Mouse (Mus musculus) layer of hippocampus, adult 11-12 months (tissue): Measurements from ENCODE around the gene Chd2.
"Not testable (repeated sequence)": the region's sequence is repeated elsewhere in the genome, so short reads cannot be mapped to it uniquely, and the experiment has no call there.

Source experiments
- DNase-seq: peaks from one replicate; pipeline ENCODE4 v3.0.0; 2022; ENCODE audit warnings: low spot score

Gene Chd2

DNA sequence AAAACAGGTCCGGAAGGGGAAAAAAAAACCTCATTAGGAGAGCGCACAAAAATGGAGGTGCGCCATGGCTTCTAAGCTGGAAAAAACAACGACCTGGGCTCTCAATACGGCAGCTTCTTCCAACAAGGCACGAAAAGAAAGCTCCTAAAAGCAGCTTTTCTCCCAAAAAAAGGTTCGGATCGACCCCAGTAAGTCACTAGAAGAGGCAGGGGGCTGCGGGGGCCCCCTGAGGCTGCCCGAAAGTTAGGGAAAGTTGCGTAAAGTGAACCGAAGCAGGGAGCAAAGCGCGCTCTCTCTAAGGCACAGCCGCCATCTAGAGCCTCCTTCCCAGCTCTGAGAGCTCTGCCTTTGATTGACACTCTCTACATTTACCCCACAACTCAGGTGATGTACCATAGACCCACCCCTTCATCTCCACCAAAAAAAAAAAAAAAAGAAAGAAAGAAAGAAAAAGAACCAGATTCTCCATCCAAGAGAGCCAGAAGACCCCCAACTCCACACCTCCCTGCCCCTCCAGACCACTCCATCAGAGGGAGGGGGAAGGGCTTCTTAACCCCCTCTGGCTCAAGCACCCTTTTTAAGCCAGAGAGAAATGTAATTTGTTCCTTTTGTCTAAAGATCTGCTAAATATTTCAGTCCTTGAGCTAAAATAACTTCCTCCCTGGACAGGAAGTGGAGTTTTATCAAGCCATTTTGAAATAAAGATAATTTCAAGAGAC lies at the start of gene Chd2:
Chd2 (minus strand) TSS at position 419 of the 719 bp plus-strand sequence.
- DNase-seq, result peak; percentile 61

DNA sequence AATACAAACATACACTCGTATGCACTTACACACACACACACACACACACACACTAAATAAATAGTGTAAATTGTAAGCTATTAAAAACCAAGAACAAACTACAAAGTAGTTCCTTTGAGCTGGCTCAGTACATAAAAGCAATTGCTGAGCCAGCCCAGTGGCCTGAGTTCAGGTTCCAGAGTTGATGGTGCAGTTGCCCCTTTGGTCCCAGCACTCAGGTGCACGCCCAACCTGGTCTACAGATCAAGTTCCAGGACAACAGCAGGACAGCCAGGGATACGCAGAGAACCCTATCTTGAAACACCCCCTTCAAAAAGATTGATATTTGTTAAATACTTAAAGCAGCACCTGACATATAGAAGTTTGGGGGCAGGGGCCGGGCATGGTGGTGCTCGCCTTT lies 49.1 kb upstream of the Chd2 start:
- DNase-seq, result no peak

DNA sequence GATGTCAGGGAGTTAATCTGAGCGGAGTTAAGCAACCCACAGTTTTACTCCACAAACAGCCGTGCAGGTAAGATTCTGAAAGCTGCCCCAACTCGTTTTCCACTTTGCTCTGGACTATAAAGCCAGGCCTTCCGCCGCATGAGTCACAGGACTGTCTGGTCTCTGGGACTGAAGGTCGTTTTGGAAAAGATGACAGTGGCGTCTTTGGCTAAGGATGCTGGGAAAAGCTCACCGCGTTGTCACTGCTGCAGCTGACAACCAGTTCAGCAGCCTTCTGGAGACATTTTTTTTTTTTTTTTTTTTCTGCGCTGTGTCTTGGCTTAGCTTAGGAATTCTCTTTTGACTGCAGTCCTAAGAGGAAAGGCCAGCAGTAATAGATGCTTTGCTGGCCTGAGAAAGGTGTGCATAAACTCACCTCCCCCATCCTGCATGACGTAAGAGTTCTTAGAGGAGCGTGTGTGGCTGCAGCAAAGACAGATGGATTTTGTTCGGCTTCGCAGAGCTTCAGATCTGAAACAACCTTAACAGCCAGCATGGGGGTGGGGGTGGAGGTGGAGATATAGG lies 47.7 kb upstream of the Chd2 start:
- DNase-seq, result peak; percentile 37

DNA sequence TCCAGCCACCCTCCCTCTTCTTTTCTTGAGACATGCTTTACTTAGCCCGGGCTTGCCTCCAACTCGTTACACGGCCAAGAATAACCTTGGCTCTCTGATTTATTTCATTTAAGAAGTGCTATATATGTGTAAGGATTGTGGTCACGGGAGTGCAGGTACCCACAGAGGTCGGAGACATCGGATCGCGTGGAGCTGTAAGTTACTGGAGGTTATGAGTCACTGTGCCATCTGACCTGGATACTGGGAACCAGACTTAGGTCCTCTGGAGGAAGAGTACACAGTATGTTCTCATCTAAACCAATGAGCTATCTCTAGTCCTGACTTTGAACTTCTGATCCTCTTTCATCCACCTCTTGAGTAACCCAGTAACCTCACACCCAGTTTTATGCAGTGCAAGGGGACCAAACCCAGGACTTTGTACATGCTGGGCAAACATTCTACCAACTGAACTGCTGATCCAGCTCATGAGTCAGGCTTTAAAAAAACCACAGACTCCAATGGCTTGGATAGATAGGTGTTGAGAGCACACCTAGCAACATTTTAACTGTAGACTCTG lies 46.8 kb upstream of the Chd2 start:
- no peak for DNase-seq

DNA sequence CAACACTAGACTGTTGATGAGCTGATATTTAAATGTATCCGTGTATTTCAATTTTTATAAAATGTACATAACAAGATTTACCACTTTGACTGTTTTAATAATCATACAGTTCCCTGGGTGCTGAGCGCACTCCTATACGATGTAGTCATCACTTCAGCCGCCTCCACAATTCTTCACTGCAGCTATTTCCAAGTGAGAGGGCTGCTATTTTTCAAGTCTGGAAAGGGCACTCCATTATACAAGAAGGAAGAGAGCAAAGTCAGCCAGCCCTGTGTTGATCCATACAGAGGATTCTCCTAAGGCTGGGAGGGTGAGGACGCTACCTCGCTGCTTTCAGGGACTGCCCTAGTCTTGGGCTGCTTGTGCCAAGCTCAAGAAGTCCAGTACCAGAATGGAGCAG lies 45.1 kb upstream of the Chd2 start:
- DNase-seq, result no peak

DNA sequence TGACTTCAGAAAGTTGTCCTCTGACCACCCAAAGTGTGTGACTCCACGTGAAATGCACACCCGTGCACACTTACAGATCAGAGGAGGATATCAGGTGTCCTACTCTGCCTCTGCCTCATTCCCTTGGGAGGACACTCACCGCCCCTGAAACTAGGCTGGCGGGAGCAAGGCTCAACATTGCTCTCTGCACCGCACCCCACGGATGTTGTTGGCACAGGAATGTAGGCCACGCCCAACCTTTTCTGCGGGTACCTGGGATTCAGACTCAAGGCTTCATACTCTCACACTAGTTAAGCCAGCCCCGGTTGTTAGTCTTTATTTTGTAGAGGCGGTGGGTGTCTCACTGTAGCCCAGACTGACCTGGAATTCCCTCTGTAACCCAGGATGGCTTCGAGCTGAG lies 44.6 kb upstream of the Chd2 start:
- no peak for DNase-seq

DNA sequence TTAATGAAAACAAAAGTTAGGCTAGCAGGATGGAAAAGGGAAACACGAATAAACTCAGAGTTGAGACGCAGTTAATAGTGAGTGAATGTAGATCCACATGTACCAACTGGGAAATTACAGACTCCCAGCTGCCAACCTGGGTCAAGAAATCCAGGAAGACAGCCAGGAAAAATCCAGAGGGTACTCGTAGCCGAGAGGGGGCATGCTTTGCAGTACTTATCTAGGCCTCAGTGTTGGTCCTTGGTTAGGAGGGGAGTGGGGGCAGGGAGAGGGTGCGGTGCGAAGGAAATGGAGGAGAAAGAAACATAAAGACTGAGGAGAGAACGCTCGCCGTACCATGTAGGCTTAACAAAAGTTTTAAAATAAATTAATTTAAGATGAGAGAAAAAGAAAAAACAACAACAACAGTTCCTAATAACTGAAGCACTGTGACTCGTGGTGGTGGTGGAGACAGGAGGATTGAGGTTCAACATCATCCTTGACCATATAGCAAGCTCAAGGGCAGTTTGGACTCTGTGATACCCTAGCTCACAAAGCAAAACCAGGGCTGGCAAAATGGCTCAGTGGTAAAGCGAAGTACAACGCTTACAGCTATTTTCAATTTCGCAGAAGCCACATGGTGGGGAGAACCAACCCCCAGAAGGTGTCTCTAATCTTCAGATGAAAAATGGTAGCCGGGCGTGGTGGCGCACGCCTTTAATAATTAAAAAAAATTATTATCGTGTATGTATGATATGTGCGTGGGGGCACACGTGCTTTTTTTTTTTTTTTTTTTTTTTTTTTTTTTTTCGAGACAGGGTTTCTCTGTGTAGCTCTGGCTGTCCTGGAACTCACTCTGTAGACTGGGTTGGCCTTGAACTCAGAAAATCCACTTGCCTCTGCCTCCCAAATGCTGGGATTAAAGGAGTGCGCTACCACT lies 43.7 kb upstream of the Chd2 start:
- no peak for DNase-seq

DNA sequence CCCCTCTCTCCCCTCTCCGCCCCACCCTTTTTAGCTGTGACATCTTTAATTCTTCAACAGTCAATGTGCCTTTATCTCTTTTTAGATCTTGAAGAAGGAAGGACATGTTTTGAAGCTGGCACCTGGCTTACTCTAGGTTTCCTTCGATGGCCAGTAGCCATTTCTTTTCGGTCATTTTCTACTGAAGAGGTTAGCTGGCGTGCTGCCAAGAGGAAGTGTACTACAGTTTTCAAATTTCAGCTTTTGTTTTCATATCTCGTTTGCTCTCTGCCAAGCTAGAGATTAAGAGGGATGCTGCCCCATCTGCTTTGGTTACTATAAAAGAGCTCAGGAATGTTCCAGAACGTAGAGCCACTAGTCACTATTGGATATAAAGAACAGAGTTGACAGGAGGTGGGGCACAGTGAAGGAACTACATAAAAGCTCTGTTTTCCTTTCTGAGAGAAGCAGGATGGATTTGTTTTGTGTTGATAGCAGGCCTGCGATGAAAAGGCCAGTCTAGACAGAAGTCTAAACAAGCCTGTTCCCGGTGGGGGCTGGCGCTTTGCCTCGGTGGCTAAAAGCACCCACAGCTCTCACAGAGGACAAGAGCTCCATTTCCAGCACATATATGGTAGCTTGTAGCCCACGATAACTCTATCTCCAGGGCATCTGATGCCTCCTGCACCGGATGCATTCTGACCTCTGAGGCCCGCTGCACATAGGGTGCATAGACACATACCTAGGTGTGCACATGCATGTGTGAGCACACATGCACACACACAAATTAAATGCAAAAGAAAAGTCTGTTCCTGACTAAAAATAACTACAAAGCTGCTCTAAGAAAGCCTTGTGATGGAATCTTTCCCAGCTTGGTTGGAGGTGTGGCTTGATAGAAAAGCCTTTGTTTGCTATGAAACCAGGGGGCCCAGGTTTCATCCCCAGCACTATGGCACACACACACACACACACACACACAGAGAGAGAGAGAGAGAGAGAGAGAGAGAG lies 42.7 kb upstream of the Chd2 start:
- peak; percentile 44 for DNase-seq

DNA sequence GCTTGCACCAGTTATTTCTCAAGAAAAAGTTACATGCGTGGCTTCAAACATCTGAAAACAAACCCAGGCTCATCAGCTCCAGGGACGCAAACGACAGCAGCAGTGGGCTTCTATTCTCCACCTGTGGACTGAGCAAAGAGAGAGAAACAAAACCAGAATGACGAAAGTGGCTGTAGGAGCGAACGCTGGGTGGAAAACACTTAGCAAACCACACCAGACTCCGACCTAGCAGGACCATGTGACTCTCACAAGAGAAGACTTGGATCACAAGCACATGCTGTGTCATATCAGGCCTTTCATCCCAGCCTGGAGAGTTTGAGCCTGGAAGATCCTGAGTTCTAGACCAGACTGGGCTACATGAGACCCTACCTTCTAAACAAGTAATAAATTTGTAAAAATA lies 41.8 kb upstream of the Chd2 start:
- DNase-seq, result no peak

DNA sequence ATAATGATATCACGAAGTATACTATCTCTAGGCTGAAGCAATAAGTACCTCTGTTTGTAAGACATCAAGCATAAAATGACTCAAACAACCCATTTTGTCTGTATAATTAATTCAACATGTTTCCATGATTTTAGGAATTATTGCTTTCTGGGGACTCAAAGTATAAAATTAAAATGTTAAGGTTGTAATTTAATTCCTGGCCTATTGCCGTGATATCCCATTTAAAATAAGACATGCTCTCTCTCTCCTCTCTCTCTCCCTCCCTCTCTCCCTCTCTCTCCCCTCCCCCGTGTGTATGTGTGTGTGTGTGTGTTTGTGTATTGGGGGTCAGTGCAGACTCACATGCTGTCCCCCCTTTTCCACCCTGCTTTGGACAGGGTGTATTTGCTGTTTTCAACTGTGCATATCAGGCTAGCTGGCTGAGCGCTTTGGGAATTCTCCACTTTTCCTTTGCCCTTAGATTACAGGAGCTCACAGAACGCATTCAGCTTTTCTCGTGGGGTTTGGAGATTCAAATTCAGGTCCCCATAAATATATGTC lies 40.3 kb upstream of the Chd2 start:
- DNase-seq, result no peak

DNA sequence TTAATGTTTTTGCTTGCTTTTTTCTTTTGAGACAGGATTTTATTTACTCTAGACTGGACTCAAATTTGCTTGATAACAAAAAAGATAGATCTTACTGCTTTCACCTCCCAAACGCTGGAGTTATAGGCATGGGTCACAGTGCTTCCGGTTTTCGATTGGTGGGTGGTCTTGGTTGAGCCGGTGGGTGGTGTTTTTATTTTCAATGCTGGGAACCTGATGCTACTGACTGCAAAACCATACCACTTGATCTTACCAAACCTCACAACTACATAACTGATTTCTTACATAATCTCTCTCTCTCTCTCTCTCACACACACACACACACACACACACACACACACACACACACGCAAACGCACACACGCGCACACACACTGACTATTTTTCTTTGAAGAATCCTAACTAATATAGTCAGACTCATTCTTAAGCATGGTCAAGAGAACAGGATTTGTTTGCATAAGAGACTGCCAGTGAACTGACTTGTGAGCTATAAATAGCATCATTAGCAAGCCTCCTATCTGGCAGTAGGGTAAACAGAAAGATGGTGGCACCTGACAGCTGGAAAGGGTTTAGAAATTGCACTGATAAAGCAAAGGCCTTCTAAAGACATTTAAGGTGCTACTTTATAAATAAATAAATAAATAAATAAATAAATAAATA lies 37.6 kb upstream of the Chd2 start:
- DNase-seq, result no peak

DNA sequence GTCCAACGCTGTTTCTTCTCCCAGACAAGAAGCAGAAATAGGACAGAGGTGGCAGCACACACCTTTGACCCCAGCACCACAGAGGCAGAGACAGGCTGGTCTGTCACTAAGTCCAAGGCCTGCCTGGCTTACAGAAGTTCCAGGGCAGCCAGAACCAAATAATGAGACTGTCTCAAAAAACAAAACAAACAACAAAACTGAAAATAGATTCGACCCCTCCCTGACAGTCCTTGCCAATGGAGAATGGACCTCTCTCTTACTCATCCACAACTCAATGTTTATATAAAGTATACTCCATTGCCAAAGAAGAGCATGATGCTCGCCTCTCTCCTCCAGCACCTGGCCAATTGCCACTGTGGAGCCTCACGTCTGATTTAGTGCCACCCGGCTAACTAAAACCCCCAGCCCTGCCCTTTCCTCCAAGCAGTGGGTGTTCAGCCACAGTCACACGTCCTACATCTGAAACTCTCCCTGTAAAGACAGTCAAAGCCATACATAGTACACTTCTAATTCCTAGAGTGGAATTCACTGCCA lies 36.3 kb upstream of the Chd2 start:
- no peak for DNase-seq

DNA sequence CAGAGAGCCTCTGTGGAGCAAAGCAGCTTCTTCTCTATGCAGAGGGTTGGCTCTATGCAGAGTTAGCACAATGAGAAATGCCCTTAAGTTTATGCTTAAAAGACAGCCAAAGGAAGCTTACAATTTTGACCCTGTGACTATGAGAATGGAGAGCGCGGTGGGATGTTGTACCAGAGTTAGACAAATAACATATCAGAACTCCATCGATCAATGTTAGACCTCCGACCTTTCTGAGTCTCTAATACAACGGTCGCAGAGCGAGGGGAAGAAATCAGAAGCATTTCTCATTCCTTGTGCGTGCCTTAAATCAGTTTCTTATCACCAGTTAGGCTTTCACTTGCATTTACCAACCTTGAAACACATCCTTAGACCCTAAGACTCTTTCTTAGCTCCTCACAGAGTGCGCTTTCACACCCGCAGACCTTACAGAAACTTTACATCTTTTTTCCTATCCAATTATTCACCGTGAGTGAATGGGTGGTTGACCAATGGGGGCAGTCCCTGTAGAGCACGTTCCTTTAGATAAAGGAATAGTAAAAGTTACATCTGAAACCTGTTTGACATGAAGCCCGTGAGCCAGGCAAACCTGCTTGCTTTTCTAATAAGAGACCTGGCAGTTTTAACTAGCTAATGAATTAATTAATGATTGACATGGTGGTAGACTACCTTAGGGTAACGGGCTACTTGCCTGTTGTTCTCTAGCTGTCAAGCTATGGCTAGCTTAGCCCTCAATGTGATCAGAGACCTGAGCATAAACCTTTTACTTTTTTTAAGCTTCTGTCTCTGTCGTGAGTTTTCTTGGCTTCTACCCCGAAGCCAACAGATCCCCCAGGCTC lies 34.7 kb upstream of the Chd2 start:
- DNase-seq, result no peak

DNA sequence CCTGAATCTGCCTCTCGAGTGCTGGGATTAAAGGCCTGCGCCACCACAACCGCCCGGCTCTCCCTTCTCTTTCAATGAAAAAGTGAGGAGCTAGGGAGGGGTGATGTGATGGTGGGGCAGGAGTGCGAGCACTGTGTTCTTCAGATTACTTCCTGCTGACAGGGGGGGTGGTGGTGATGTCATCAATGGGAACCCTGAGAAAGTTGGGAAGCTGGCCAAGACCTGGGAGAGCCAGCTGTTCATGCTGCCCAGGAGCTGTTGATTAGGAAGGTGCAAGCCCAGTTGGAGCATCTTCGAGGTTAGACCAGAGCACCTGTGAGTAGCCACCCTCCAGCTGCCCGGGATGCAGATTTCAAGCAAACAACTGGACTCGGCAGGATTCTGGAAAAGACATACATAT lies 33.6 kb upstream of the Chd2 start:
- DNase-seq, result no peak

DNA sequence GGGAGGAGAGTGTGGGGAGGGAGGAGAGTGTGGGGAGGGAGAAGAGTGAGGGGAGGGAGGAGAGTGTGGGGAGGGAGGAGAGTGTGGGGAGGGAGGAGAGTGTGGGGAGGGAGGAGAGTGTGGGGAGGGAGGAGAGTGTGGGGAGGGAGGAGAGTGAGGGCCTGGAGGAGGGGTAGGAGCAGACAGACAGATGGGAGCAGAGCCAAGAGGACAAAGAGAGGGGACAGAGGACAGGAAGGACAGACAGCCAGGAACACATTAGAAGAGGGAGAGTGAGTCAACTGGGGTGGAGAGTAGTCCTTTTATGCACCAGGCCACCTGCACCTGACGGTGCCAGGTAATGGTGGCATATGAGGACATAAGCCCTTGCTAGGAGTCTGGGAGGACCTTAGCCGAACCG lies 33.0 kb upstream of the Chd2 start:
- DNase-seq, result not testable (repeated sequence)

DNA sequence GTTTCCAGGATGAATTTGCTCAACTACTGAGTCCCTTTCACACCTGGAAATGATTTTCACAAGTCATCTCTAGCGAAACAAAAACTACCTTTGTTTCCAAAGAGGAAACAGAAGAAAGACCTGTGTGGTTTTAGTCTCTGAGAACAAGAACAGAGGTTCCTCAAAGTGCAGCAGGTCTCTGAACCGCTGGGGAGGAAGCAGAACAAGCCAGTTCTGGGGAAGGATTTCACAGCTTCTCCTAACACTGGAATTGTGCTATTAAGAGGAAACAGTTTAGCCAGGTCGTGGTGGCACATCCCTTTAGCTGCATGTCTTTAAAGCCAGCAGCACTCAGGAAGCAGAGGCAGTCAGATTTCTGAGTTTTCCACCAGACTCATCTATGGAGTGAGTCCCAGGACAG lies 30.9 kb upstream of the Chd2 start:
- DNase-seq, result no peak

DNA sequence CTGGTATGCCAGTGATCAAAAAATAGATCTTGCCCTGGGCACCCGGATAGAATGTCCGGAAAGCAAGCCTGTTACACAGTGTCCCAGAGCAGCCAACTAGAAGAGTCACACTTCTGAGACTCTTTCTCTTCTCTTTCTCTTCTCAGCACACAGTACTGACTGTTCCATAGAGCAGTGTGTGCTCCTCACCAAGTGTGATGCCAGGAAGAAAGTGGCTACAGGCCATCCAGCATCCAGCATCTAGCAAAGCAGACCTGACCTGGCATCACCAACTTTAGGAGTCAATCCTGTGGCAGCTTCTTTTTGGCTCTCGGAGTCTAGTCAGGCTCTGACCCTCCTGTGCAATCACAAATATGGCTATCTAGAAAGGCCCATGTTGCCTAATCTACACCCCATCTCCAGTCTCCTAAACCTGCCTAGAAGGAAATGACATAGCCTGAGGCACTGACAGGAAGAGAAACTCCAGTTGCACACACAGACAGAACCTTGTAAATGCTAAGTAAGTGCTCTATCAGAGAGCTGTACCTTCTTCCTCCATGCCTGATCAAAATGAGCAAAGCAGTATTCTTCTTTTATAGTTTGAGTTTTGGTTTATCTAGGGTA lies 27.3 kb upstream of the Chd2 start:
- no peak for DNase-seq

DNA sequence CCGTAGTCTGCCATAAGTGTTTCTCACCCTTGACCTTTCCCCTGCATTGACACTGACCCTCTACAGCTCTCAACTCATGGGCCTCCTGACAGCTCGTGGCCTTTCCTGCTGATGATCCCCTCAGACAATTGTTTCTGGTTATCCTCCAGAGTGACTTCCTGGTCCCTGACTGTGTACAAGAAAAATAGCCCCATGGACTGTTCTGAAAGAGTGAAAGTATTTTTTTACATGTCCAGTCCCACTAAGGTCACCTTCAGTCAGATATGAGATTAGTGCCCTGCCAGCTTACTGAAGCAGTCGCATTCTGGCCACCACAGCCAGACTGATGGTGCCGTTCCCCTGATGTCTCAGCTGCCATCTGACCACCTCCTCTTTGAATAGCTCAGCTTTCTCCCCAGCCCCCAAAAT lies 26.1 kb upstream of the Chd2 start:
- no peak for DNase-seq

DNA sequence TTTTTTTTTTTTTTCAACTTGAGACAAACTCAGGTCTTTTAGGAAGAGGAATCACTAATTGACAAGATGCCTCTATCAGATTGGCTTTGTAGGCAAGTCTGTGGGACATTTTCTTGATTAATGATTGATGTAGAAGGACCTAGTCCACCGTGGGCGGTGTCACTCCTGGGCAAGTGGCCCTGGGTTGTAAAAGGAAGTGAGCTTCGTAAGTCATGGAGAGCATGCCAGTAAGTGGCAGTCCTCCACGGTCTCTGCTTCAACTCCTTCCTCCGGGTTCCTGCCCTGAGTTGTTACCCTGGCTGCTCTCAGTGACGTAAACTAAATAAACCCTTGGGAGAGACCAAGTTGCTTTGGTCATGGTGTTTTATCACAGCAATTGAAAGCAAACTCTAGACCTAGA lies 22.5 kb upstream of the Chd2 start:
- DNase-seq, result no peak
